ENCODE assay signal across 8 mouse cellular contexts in genomic region chr4:129623681-129624091, GRCm38 (mm10). TPM values are rescaled to one million over a fixed set of nuclear protein-coding genes. Genes with fewer than 3 reads are reported as not detected.
DNase-seq lines count a peak whose midpoint lies in the region; ATAC-seq lines count a peak whose summit lies in the region.

Gene Ccdc28b, minus strand, starts transcription at chr4:129623947.

- under 1% methylated on average over 10 of the region's 10 CpGs for WGBS in forebrain, embryonic 13.5 days
- WGBS in liver, embryonic 16.5 days (ENCODE audit: insufficient replicate concordance), result under 1% methylated on average over 10 of the region's 10 CpGs
- 0% methylated on average over 10 of the region's 10 CpGs for WGBS in neural tube, embryonic 13.5 days

- peak within 1 kb of the TSS; percentile 93 for H3K27ac ChIP-seq in forebrain, embryonic 13.5 days
- peak within 1 kb of the TSS; percentile 75 for H3K27ac ChIP-seq in liver, embryonic 16.5 days (ENCODE audit: low read length)
- peak within 1 kb of the TSS; percentile 94 for H3K27ac ChIP-seq in neural tube, embryonic 13.5 days (replicated peaks)

- peak; percentile 46 for ATAC-seq in forebrain, embryonic 13.5 days
- 0 out of 2 replicates have a peak, but pooled peaks have one; percentile 19 for ATAC-seq in liver, embryonic 16.5 days (ENCODE audit: low read depth)
- peak; percentile 55 for ATAC-seq in neural tube, embryonic 13.5 days (ENCODE audit: low read depth)

- peak within 1 kb of the TSS; percentile 83 for H3K9ac ChIP-seq in forebrain, embryonic 13.5 days
- peak within 1 kb of the TSS; percentile 59 for H3K9ac ChIP-seq in liver, embryonic 16.5 days (ENCODE audit: low read depth, low read length)
- H3K9ac ChIP-seq in neural tube, embryonic 13.5 days, result peak within 1 kb of the TSS; percentile 91

- peaks cover 45% of the 10 kb centered on the region for H3K4me1 ChIP-seq in forebrain, embryonic 13.5 days
- H3K4me1 ChIP-seq in liver, embryonic 16.5 days (ENCODE audit: control insufficient read depth, low read depth, low read length), result peaks cover 34% of the 10 kb centered on the region
- H3K4me1 ChIP-seq in neural tube, embryonic 13.5 days (replicated peaks), result peaks cover 47% of the 10 kb centered on the region

- peak within 1 kb of the TSS; percentile 59 for H3K4me3 ChIP-seq in forebrain, embryonic 13.5 days
- H3K4me3 ChIP-seq in liver, embryonic 16.5 days (ENCODE audit: low read depth, low read length), result peak within 1 kb of the TSS; percentile 61
- H3K4me3 ChIP-seq in neural tube, embryonic 13.5 days, result peak within 1 kb of the TSS; percentile 73

- intact Hi-C loops in heart, postnatal 10 days (cut with DNase I), result loop anchor here (1.0 kb wide), 1 partner anchor 17 kb away; no protein-coding TSS in a partner anchor

- peak within 1 kb of the TSS; percentile 82 for H3K4me2 ChIP-seq in forebrain, embryonic 13.5 days
- peak within 1 kb of the TSS; percentile 69 for H3K4me2 ChIP-seq in liver, embryonic 16.5 days (ENCODE audit: low read depth, low read length)
- peak within 1 kb of the TSS; percentile 89 for H3K4me2 ChIP-seq in neural tube, embryonic 13.5 days

- H3K27me3 ChIP-seq in forebrain, embryonic 13.5 days, result no peaks in the 10 kb centered on the region
- H3K27me3 ChIP-seq in liver, embryonic 16.5 days (ENCODE audit: control insufficient read depth, insufficient read depth, low read depth, low read length), result no peaks in the 10 kb centered on the region
- no peaks in the 10 kb centered on the region for H3K27me3 ChIP-seq in neural tube, embryonic 13.5 days

- H3K36me3 ChIP-seq in forebrain, embryonic 13.5 days (ENCODE audit: poor library complexity, severe bottlenecking), result peaks cover 39% of the 10 kb centered on the region
- H3K36me3 ChIP-seq in liver, embryonic 16.5 days (ENCODE audit: control insufficient read depth, insufficient read depth), result peaks cover 16% of the 10 kb centered on the region
- H3K36me3 ChIP-seq in neural tube, embryonic 13.5 days, result peaks cover 35% of the 10 kb centered on the region

- peak; percentile 58 for DNase-seq in MN1 (ENCODE audit: low spot score)
- peak; percentile 91 for DNase-seq in brain, adult 2 months (ENCODE audit: low read depth, low spot score)
- DNase-seq in heart, postnatal 10 days, result peak; percentile 69 to 74
- peak; percentile 55 to 69 for DNase-seq in kidney, postnatal 4 days
- no peak for DNase-seq in spleen, adult 12 weeks (ENCODE audit: low spot score)

- no peaks in the 10 kb centered on the region for H3K9me3 ChIP-seq in forebrain, embryonic 13.5 days (replicated peaks)
- no peaks in the 10 kb centered on the region for H3K9me3 ChIP-seq in liver, embryonic 16.5 days (replicated peaks; ENCODE audit: control insufficient read depth, low read length)
- H3K9me3 ChIP-seq in neural tube, embryonic 13.5 days, result no peaks in the 10 kb centered on the region

RNA-seq across cellular contexts. Expression of gene Ccdc28b, which starts in this region (rescaled TPM):
- polyA plus RNA-seq in forebrain, embryonic 13.5 days (2015; fragmentation: Nextera tagmentation; extraction: Ambion mirVana), result 97.7 and 104 TPM in 2 replicates
- 10 to 100 TPM; 35.0 to 41.0 TPM for total RNA-seq in heart, postnatal 10 days (2021)
- 11.2 and 12.7 TPM in 2 replicates for polyA plus RNA-seq in liver, embryonic 16.5 days (2015; fragmentation: Nextera tagmentation; extraction: Ambion mirVana)
- polyA plus RNA-seq in neural tube, embryonic 13.5 days (2015; fragmentation: Nextera tagmentation; extraction: Ambion mirVana), result 140 and 143 TPM in 2 replicates
